Comparison of ENCODE assay signal across 8 mouse cellular contexts in genomic region chr2:167782231-167782999, GRCm38 (mm10).
DNase-seq lines count a peak whose midpoint lies in the region; ATAC-seq and TF ChIP-seq lines count a peak whose summit lies in the region.

No protein-coding gene starts in this region.

- TF ChIP-seq CTCF in left cerebral cortex, adult 2 months (IDR thresholded peaks at IDR 0.05), result no peak
- no peak for TF ChIP-seq CTCF in cerebellum, adult 2 months (IDR thresholded peaks at IDR 0.05; ENCODE audit: borderline replicate concordance, insufficient read depth, low read depth, low read length)

- H3K9me3 ChIP-seq in lung, embryonic 15.5 days, result no peaks in the 10 kb centered on the region
- H3K9me3 ChIP-seq in forebrain, embryonic 13.5 days (replicated peaks), result no peaks in the 10 kb centered on the region

- no peak overlapping the region; the same call in 1 of the 2 replicates for H3K4me3 ChIP-seq in lung, embryonic 15.5 days
- H3K4me3 ChIP-seq in forebrain, embryonic 13.5 days, result no peak overlapping the region
- H3K4me3 ChIP-seq in left cerebral cortex, adult 2 months, result no peak overlapping the region
- no peak overlapping the region for H3K4me3 ChIP-seq in cerebellum, adult 2 months (replicated peaks; ENCODE audit: insufficient read depth, low read depth, low read length)

- H3K36me3 ChIP-seq in lung, embryonic 15.5 days, result no peaks in the 10 kb centered on the region
- H3K36me3 ChIP-seq in forebrain, embryonic 13.5 days (ENCODE audit: poor library complexity, severe bottlenecking), result no peaks in the 10 kb centered on the region

- ATAC-seq in lung, embryonic 15.5 days (ENCODE audit: borderline replicate concordance, extremely low read depth, low FRiP score, low TSS enrichment), result no peak
- no peak; the same call in 1 of the 2 replicates for ATAC-seq in forebrain, embryonic 13.5 days

- intact Hi-C loops in left cerebral cortex, adult 2 months (cut with DNase I), result loop anchor here (1.0 to 5.0 kb wide), 2 partner anchors 90 to 110 kb away; no protein-coding TSS in a partner anchor

- TF ChIP-seq POLR2A in cerebellum, adult 2 months (IDR thresholded peaks at IDR 0.05; ENCODE audit: borderline replicate concordance, insufficient read depth, low read length), result no peak

- peak overlapping the region; percentile 8; the same call in 1 of the 2 replicates for H3K9ac ChIP-seq in lung, embryonic 15.5 days
- no peak overlapping the region for H3K9ac ChIP-seq in forebrain, embryonic 13.5 days

- peak overlapping the region; percentile 41 for H3K4me2 ChIP-seq in lung, embryonic 15.5 days
- H3K4me2 ChIP-seq in forebrain, embryonic 13.5 days, result peak overlapping the region; percentile 16; the same call in 1 of the 2 replicates

- H3K4me1 ChIP-seq in lung, embryonic 15.5 days, result peaks cover 68% of the 10 kb centered on the region
- H3K4me1 ChIP-seq in forebrain, embryonic 13.5 days, result peaks cover 24% of the 10 kb centered on the region
- H3K4me1 ChIP-seq in cerebellum, adult 2 months (ENCODE audit: control insufficient read depth, insufficient read depth, low read length), result peaks cover 3% of the 10 kb centered on the region; the same call in 1 of the 2 replicates

- no peaks in the 10 kb centered on the region for H3K27me3 ChIP-seq in lung, embryonic 15.5 days
- no peaks in the 10 kb centered on the region for H3K27me3 ChIP-seq in forebrain, embryonic 13.5 days
- no peaks in the 10 kb centered on the region for H3K27me3 ChIP-seq in cerebellum, adult 2 months (ENCODE audit: control insufficient read depth, insufficient read depth, low read length)

- H3K27ac ChIP-seq in lung, embryonic 15.5 days, result peak overlapping the region; percentile 95
- no peak overlapping the region for H3K27ac ChIP-seq in forebrain, embryonic 13.5 days
- no peak overlapping the region; the same call in 1 of the 2 replicates for H3K27ac ChIP-seq in left cerebral cortex, adult 2 months
- no peak overlapping the region for H3K27ac ChIP-seq in cerebellum, adult 2 months (ENCODE audit: insufficient read depth, low read length)

- 31% methylated on average over 27 of the region's 27 CpGs for WGBS in lung, embryonic 15.5 days
- 33% methylated on average over 27 of the region's 27 CpGs for WGBS in forebrain, embryonic 13.5 days
- 21% methylated on average over 27 of the region's 27 CpGs for WGBS in cerebellum, adult 2 months

- DNase-seq in lung, postnatal 36 days, result no peak
- peak; percentile 66 to 78 for DNase-seq in left cerebral cortex, adult 2 months (ENCODE audit: extremely low spot score in 1 of 2, low spot score in 2 of 2)
- peak; percentile 87 for DNase-seq in right cerebral cortex, postnatal 25 days
- DNase-seq in testis, postnatal 10 days (ENCODE audit: low spot score), result no peak
- DNase-seq in cerebellum, adult 11 months, result no peak
- no peak for DNase-seq in cerebellum, adult 2 months

Comparison
In these comparisons a context has a peak if more than half of its experiments do, and no peak if none do; other contexts are left out.
1. DNase-seq: peak in left cerebral cortex, adult 2 months (2 of 2) and right cerebral cortex, postnatal 25 days (single experiment); none in lung, postnatal 36 days (single experiment), testis, postnatal 10 days (single experiment), cerebellum, adult 11 months (single experiment) and cerebellum, adult 2 months (0 of 2).